Mouse (Mus musculus): ENCODE measurements around the gene Cidec. TPM values are rescaled to one million over a fixed set of nuclear protein-coding genes. Genes with fewer than 3 reads are reported as not detected.

Cidec gene
- polyA plus RNA-seq, 1 experiment, result 7.8 TPM

DNA sequence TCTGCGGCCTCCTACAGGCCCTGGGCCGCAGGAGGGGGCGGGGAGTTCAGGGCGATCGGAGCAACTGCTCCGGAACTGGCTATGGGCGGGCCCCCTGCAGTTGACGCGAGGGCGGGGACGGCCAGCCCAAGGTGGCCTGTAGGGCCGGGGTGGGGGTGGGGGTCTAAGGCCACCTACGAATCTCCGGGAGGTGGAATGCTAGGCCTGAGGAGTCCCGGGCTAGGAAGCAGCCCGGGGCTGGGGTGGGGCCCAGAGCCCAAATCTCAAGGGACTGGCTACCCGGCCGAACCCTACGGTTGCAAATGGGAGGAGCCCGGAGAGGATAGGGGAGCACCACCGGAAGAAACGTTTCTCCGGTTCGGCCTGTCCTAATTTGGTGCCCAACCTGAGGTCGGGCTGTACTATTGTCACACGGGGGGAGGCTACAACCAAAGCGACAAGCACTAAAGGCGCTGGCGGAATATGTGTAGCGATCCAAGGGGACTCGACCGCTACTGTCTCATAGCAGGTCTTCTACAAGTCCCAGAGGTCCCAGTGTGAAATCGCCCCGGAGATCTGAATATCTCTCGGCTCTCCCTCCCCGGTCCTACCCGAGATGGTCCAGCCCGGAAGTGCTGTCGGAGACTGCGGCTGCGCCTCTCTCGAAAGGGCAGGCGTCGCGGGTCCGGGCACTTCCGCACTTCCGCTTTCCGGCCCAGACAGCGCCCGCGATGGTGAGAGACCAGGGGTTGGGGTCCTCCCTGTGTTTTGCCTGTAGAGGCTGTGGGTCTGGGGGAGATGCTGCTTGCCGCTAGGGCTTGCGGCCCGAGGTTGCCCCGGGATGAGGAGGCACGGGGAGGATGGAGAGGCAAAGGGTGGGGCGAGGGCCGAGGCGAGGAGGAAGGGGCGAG is 57.8 kb downstream of the Cidec start, which contains the start of the genes Tada3 and Arpc4:
TSS of gene Tada3 (minus strand) at position 388 of the 890 bp plus-strand sequence.
TSS of gene Arpc4 (plus strand) at position 620 of the 890 bp plus-strand sequence.
- peak within 1 kb of the TSS; percentile 96 for H3K4me3 ChIP-seq (ENCODE audit: extremely low read depth, insufficient read depth, insufficient read length)
- H3K27ac ChIP-seq (ENCODE audit: insufficient read depth, low read length), result peak within 1 kb of the TSS; percentile 97
- H3K36me3 ChIP-seq (ENCODE audit: control insufficient read depth, insufficient read depth, low read length), result peaks cover 32% of the 10 kb centered on the region
- WGBS, result 2% methylated on average over 61 of the region's 61 CpGs
- H3K27me3 ChIP-seq (ENCODE audit: control insufficient read depth, insufficient read depth, low read length), result no peaks in the 10 kb centered on the region
- peak; percentile 88 to 96 for DNase-seq (ENCODE audit: low read depth in 1 of 2, low spot score in 2 of 2)
- peaks cover 2% of the 10 kb centered on the region; the same call in 1 of the 2 replicates for H3K4me1 ChIP-seq (ENCODE audit: control insufficient read depth, insufficient read depth, insufficient read length)
- peak; percentile 85 for TF ChIP-seq POLR2A (IDR thresholded peaks at IDR 0.05; ENCODE audit: low read depth, low read length)
- no peak for TF ChIP-seq CTCF (IDR thresholded peaks at IDR 0.05; ENCODE audit: extremely low read depth, insufficient read depth, insufficient read length, insufficient replicate concordance)

DNA sequence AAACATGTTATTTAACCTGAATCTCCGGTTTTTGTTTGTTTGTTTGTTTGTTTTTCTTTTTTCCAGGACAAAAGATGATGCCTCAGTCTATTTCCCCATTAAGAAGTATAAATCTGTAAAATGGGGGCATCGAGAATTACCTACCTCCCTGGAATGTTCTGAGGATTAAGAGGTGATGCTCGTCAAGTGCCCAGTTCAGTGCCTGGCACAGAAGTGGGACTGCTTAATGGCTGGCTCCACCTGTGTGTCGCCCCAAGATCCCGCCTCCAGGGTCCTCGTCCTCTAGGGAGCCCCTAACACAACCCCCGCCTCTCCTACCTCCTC is 58.4 kb downstream of the Cidec start:
- Histone ChIP-seq H3K4me1 (ENCODE audit: control insufficient read depth, insufficient read depth, insufficient read length) (peaks cover 2% of the 10 kb centered on the region; the same call in 1 of the 2 replicates), H3K4me3 (ENCODE audit: extremely low read depth, insufficient read depth, insufficient read length) (peak overlapping the region; percentile 96), H3K27me3 (ENCODE audit: control insufficient read depth, insufficient read depth, low read length) (no peaks in the 10 kb centered on the region), H3K36me3 (ENCODE audit: control insufficient read depth, insufficient read depth, low read length) (peaks cover 33% of the 10 kb centered on the region), H3K27ac (ENCODE audit: insufficient read depth, low read length) (peak overlapping the region; percentile 97)
- TF ChIP-seq CTCF (IDR thresholded peaks at IDR 0.05; ENCODE audit: extremely low read depth, insufficient read depth, insufficient read length, insufficient replicate concordance) (no peak), POLR2A (IDR thresholded peaks at IDR 0.05; ENCODE audit: low read depth, low read length) (peak; percentile 42; the same call in 1 of the 2 replicates)
- WGBS, result 4% methylated on average over 7 of the region's 7 CpGs
- DNase-seq (ENCODE audit: low read depth in 1 of 2, low spot score in 2 of 2), result no peak

Other genes with a start within 250 kb of the Cidec start
- 0.06 and 0.08 TPM in 2 replicates for gene Lhfpl4, start 240.4 kb downstream of the Cidec start, polyA plus RNA-seq (2012; rRNA removed)
- 47.4 and 64.4 TPM in 2 replicates for gene Mtmr14, start 197.9 kb downstream of the Cidec start, polyA plus RNA-seq (2012; rRNA removed)
- 0.13 and 0.23 TPM in 2 replicates for gene Cpne9, start 153.5 kb downstream of the Cidec start, polyA plus RNA-seq (2012; rRNA removed)
- 24.2 and 26.3 TPM in 2 replicates for gene Brpf1, start 128.6 kb downstream of the Cidec start, polyA plus RNA-seq (2012; rRNA removed)
- gene Ogg1, start 108.8 kb downstream of the Cidec start, polyA plus RNA-seq (2012; rRNA removed), result 13.0 and 14.8 TPM in 2 replicates
- gene Camk1, start 91.8 kb downstream of the Cidec start, polyA plus RNA-seq (2012; rRNA removed), result 21.0 and 22.6 TPM in 2 replicates
- 17.1 and 22.1 TPM in 2 replicates for gene Tada3, start 57.9 kb downstream of the Cidec start, polyA plus RNA-seq (2012; rRNA removed)
- 87.2 and 94.8 TPM in 2 replicates for gene Arpc4, start 57.6 kb downstream of the Cidec start, polyA plus RNA-seq (2012; rRNA removed)
- gene Ttll3, start 46.5 kb downstream of the Cidec start, polyA plus RNA-seq (2012; rRNA removed), result 20.9 and 21.2 TPM in 2 replicates
- gene Rpusd3, start 16.4 kb downstream of the Cidec start, polyA plus RNA-seq (2012; rRNA removed), result 29.2 and 53.2 TPM in 2 replicates
- 32.2 and 33.6 TPM in 2 replicates for gene Jagn1, start 6.8 kb upstream of the Cidec start, polyA plus RNA-seq (2012; rRNA removed)
- gene Il17re, start 22.7 kb upstream of the Cidec start, polyA plus RNA-seq (2012; rRNA removed), result 0.61 and 1.3 TPM in 2 replicates
- 10.9 and 12.4 TPM in 2 replicates for gene Il17rc, start 35.7 kb upstream of the Cidec start, polyA plus RNA-seq (2012; rRNA removed)
- gene Creld1, start 47.5 kb upstream of the Cidec start, polyA plus RNA-seq (2012; rRNA removed), result 7.8 and 8.4 TPM in 2 replicates
- 0.04 TPM in 2 replicates for gene Prrt3, start 66.2 kb upstream of the Cidec start, polyA plus RNA-seq (2012; rRNA removed)
- gene Emc3, start 95.9 kb upstream of the Cidec start, polyA plus RNA-seq (2012; rRNA removed), result 18.2 and 20.0 TPM in 2 replicates
- 2.3 and 2.8 TPM in 2 replicates for gene Fancd2, start 95.9 kb upstream of the Cidec start, polyA plus RNA-seq (2012; rRNA removed)
- gene Fancd2os, start 165.0 kb upstream of the Cidec start, polyA plus RNA-seq (2012; rRNA removed), result not detected in 2 replicates
- gene Brk1, start 169.0 kb upstream of the Cidec start, polyA plus RNA-seq (2012; rRNA removed), result 97.5 and 107 TPM in 2 replicates
- 18.7 and 19.3 TPM in 2 replicates for gene Vhl, start 188.2 kb upstream of the Cidec start, polyA plus RNA-seq (2012; rRNA removed)
- gene Irak2, start 202.7 kb upstream of the Cidec start, polyA plus RNA-seq (2012; rRNA removed), result 42.4 and 56.2 TPM in 2 replicates